Mouse (Mus musculus): ENCODE measurements at regions not wholly inside any gene's neighbourhood (a gene's known extent, or its start where the extent isn't known, plus 50 kb on each side); places are given as distances from the start of the nearest gene placed in this dataset.

GRCm38 (mm10) chr12:15741219-15741618 is 75.5 kb downstream of the Trib2 start:
- in situ Hi-C loops (cut with MboI, MseI) = no loop called here

DNA sequence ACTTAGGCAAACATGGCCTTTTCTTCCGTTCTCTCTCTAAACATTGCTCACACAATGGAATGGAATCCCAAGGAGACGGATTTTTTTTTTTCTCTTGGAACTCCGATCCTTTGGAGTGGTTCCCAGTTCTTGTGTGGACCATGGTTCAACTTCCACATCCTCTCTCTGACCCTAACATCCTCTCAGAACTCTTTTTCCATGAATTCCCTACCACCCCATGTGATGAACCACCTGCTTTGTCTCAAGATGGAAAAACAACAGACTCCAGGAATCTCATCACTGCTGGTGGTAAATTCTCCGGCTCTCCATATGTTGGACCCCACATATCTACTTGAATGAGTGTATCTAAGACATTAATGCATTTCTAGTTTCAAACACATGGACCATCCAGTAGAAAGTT is 77.7 kb downstream of the Trib2 start:
- in situ Hi-C loops (cut with MboI, MseI) = no loop called here

- in situ Hi-C loops (cut with MboI, MseI) = no loop called here
These were observed 85.5 kb downstream of the Trib2 start for GRCm38 (mm10) chr12:15731261-15731660.

DNA sequence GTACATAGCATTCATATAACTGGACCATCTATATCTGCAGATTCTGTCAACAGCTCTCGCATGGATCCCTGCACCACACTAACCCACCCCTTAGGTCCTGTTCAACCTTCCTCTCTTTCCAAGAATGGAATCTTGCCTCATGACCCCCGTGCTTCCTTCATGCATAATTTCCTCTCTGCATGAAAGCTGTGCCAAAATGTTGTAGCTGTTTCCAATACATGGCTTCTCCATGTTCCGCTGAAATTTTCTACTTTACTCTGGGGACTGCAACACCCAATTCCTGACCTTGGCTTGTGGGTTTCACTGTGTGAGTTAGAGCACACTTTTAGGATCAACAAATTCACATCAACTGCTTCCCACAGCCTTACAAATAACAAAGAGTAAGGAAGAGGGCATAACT is 87.0 kb downstream of the Trib2 start:
- in situ Hi-C loops (cut with MboI, MseI) = no loop called here

DNA sequence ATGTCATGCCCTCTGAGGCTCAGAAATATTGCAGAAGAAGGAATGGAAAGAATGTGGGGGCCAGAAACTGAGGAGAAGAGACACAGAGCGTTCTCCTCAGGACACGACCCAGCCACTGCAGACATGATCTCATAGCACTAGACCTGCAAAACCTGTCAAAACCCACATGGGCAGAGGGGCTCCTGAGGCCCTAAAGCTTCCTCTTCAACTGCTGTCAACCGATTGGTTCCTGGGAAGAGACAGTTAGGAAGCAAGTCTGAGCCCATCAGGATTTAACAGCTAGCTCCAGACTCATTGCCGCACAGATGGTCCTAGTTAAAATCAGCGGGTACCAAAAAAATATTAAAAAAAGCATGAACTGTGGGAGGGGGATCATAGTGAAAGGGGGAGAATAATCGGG is 93.2 kb downstream of the Trib2 start:
- in situ Hi-C loops (cut with MboI, MseI) = loop anchor here in 1 of 2 experiments (5.0 kb wide), 1 partner anchor 39 kb away; no protein-coding TSS in a partner anchor

GRCm38 (mm10) chr12:15722161-15722560 is 94.6 kb downstream of the Trib2 start:
- in situ Hi-C loops (cut with MboI, MseI) = loop anchor here in 1 of 2 experiments (5.0 kb wide), 1 partner anchor 40 kb away; no protein-coding TSS in a partner anchor

GRCm38 (mm10) chr12:15720171-15720570 is 96.6 kb downstream of the Trib2 start:
- in situ Hi-C loops (cut with MboI, MseI) = loop anchor here in 1 of 2 experiments (5.0 kb wide), 1 partner anchor 42 kb away; no protein-coding TSS in a partner anchor

- in situ Hi-C loops (cut with MboI, MseI) = no loop called here
These were observed 97.9 kb downstream of the Trib2 start for GRCm38 (mm10) chr12:15718827-15719226.

- in situ Hi-C loops (cut with MboI, MseI) = no loop called here
These were observed 98.7 kb downstream of the Trib2 start for GRCm38 (mm10) chr12:15717989-15718388.

DNA sequence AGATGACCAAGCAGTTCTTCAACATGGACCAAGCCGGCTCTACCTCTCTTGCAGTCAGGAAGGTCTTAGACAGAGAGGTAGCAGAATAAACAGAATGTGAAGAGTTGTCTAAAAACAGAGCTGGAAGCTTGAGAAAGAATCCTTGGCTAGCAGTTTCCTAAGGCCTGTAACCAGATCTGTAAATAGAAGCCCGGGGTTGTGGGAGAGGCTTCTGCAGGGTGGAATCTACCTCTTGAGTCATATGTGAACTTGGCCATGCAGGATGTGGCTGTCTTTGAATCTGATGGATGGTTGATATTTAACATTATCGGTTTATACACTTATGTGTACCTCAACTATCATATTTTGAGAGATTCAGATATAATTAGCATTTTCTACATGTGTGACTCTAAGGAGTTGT is 99.4 kb downstream of the Trib2 start:
- in situ Hi-C loops (cut with MboI, MseI) = no loop called here

DNA sequence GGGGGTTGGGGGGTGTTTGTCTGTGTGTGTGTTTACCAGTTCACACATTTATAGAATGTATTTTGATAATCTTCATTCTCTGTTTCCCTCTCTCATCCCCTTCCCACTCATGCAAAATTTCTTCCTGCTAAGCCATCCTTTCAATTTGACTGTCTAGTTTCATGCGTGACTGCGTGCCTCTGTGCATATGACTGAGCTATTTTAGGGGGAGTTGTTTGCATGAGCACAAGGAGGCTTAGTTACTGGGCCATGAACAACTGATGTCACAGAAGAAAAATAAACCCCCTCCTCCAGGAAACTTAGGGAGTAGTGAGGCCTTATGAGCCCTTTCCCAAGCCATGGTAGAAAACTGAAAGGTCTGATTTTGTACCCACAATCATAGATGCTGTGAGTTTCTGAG is 103.1 kb downstream of the Trib2 start:
- in situ Hi-C loops (cut with MboI, MseI) = no loop called here

- in situ Hi-C loops (cut with MboI, MseI) = loop anchor here in 1 of 2 experiments (10.0 kb wide), 1 partner anchor 1377 kb away; no protein-coding TSS in a partner anchor
These were observed 109.1 kb downstream of the Trib2 start for GRCm38 (mm10) chr12:15707570-15708095.

- in situ Hi-C loops (cut with MboI, MseI) = loop anchor here in 1 of 2 experiments (10.0 kb wide), 1 partner anchor 1380 kb away; no protein-coding TSS in a partner anchor
These were observed 112.3 kb downstream of the Trib2 start for GRCm38 (mm10) chr12:15704412-15704811.

DNA sequence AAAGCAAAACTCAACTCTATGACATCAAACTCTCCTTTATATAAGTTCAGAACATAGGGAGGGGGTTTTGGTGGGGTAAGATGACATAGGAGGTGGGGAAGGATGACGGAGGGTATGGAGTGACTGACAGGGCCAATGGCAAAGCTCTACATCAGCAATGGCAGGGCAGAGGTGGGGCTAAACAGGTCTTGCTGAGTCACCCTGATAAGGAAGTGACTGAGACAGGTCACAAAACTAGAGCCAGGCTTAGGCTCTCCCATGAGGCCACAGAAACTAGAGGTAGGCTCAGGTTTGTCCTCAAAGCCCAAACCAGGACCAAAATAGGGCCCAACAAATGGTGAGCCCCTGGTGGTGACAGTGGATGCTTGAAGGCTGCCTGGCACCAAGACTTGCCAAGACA is 114.6 kb downstream of the Trib2 start:
- in situ Hi-C loops (cut with MboI, MseI) = loop anchor here in 1 of 2 experiments (10.0 kb wide), 1 partner anchor 1383 kb away; no protein-coding TSS in a partner anchor

GRCm38 (mm10) chr12:15698829-15699228 is 117.9 kb downstream of the Trib2 start:
- in situ Hi-C loops (cut with MboI, MseI) = no loop called here

DNA sequence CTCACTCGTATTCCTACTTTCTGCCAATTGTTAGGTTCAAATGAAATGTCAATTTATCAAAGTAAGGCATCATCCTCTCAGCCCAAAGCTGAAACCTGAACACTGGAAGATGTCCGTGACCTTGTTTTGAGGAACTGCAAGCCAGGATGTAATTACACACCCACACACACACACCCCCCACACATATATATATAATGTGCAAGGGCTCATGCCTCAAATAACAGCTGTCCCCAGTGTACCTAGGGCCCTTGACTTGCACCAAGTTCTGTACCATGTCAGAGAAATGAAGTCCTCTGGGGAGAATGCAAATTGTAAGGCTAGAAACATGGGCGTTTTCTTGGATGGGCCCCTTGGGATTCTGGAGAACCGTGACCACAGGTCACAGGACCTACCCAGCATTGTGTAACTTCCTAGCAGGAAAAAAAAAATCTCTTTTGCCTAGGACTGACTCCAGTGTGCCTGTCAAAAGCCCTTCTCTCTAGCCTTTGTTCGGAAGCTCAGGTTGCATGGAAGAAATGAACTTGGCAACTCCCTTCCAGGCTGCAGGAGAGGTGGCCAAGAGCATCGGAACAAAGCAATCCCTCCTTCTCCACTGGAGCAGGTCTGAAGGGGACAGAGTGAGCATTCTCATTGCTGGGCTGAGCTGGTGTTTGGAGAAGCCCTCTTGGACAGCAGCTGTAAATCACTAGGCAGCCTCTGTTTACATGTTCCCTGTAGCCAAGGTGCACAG is 118.5 kb downstream of the Trib2 start:
- in situ Hi-C loops (cut with MboI, MseI) = no loop called here

DNA sequence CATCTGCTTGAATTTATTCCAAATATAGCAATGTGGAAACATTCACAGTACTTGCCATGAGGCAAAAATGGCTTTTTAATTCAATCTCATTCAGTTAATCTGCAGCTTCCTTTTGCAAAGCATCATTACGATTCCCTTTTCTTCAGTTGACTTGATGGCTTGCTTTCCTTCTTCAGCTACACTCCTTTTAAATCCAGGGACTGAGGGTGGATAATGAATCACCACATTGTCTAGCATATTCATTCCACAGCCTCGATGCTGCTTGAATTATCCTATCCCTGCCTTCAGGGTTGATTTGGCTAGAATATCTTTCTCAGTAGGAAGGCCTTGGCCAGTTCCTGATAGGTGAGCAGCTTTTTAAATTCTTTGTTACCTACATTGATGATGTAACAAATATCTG is 128.4 kb downstream of the Trib2 start:
- in situ Hi-C loops (cut with MboI, MseI) = no loop called here

GRCm38 (mm10) chr12:15684311-15684710 is 132.4 kb downstream of the Trib2 start:
- in situ Hi-C loops (cut with MboI, MseI) = no loop called here

DNA sequence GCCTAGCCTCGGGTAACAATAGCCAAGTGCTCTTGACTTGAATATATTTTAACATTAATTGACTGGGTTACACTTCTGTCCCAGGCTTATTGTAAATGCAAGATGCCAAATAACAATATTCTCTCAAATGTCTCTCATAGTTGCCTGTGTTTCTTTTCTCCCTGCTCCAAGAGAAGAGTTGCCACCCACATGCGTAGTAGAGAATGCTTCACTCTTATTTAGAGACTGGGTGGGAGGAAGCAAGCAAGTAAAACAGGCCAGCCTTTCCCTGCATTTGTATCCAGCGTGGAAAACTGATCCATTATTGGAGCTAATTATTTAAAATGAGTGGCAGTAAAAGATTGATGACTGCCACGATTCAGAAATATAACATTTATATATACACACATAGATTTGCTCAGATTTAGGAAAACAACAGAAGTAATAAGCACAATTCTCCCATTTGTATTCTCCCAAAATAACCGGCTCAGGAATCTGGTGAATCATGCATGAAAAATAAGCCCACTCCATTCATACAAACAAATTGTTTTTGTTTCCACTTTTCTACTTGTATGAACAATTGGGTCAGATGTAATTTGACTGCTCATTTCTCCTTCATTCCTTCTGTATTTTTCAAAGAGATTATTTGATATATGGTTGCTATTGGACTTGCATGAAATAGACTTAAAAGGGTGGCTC is 134.9 kb downstream of the Trib2 start:
- in situ Hi-C loops (cut with MboI, MseI) = no loop called here

- in situ Hi-C loops (cut with MboI, MseI) = no loop called here
These were observed 140.6 kb downstream of the Trib2 start for GRCm38 (mm10) chr12:15676127-15676526.

GRCm38 (mm10) chr12:15659755-15660154 is 157.0 kb downstream of the Trib2 start:
- in situ Hi-C loops (cut with MboI, MseI) = no loop called here

- in situ Hi-C loops (cut with MboI, MseI) = no loop called here
These were observed 157.4 kb downstream of the Trib2 start for GRCm38 (mm10) chr12:15659332-15659731.
